Mouse (Mus musculus): ENCODE results near the gene Eif2b2. TPM values are rescaled to one million over a fixed set of nuclear protein-coding genes. Genes with fewer than 3 reads are reported as not detected.

Gene Eif2b2
- polyA plus RNA-seq, 1 experiment from 2014 or later = 98.9 TPM

- under 1% methylated on average over 35 of the region's 35 CpGs for WGBS
- H3K27me3 ChIP-seq (ENCODE audit: control insufficient read depth, insufficient read depth, low read length) = no peaks in the 10 kb centered on the region
- peak within 1 kb of the TSS; percentile 84 for H3K27ac ChIP-seq (ENCODE audit: low read depth, low read length)
- H3K9ac ChIP-seq (ENCODE audit: low read length) = peak within 1 kb of the TSS; percentile 78
- peaks cover 4% of the 10 kb centered on the region; the same call in 1 of the 2 replicates for H3K36me3 ChIP-seq (ENCODE audit: control insufficient read depth, insufficient read depth, low read length)
- no peaks in the 10 kb centered on the region for H3K9me3 ChIP-seq (ENCODE audit: control insufficient read depth, low read length)
- DNase-seq (ENCODE audit: low spot score) = peak; percentile 91
- peak within 1 kb of the TSS; percentile 63 for H3K4me2 ChIP-seq (ENCODE audit: low read depth, low read length, severe bottlenecking)
- ATAC-seq (replicated peaks; ENCODE audit: low FRiP score) = peak; percentile 96
- H3K4me3 ChIP-seq (ENCODE audit: low read depth, low read length) = peak within 1 kb of the TSS; percentile 52
- H3K4me1 ChIP-seq (replicated peaks; ENCODE audit: control insufficient read depth, insufficient read depth, low read length) = no peaks in the 10 kb centered on the region; the same call in 1 of the 2 replicates
Measured at GRCm38 (mm10) chr12:85270319-85270718, 51.0 kb downstream of the Eif2b2 start, which contains the start of gene Mlh3. TSS of gene Mlh3 (minus strand) at chr12:85270599.

DNA sequence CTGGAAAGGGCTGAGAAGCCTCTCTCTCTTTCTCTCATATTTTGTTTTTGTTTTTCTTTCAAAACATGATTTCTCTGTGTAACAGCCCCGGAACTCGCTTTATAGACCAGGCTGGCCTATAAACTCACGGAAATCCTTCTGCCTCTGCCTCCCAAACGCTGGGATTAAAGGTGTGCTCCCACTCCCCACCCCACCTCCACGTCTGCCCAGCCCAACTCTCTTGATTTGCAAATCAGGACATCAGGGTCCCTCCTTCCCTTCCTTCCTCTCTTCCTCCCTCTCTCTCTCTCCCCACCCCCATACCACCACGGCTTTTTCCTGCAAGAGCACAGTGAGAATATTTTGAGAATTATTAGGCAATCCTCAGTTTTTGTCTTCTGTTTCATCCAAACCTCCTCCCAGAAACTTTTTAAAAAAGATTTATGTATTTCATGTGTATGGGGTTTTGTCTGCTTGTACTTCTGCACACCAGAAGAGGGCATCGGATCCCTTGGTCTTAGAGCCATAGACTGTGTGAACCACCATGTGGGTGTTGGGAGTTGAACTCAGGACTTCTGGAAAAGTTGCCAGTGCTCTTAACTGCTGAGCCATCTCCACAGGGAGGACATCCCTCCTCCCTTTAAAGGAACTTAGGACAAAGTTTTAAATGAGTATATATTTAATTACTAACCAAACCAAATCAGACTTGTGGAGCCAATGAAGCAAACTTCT lies 52.0 kb downstream of the Eif2b2 start:
- DNase-seq (ENCODE audit: low spot score) (no peak), ATAC-seq (replicated peaks; ENCODE audit: low FRiP score) (no peak)
- 80% methylated on average over 7 of the region's 7 CpGs for WGBS
- Histone ChIP-seq H3K27me3 (ENCODE audit: control insufficient read depth, insufficient read depth, low read length) (no peaks in the 10 kb centered on the region), H3K4me1 (replicated peaks; ENCODE audit: control insufficient read depth, insufficient read depth, low read length) (no peaks in the 10 kb centered on the region; the same call in 1 of the 2 replicates), H3K4me3 (ENCODE audit: low read depth, low read length) (no peak overlapping the region), H3K9ac (ENCODE audit: low read length) (no peak overlapping the region), H3K36me3 (ENCODE audit: control insufficient read depth, insufficient read depth, low read length) (peaks cover 4% of the 10 kb centered on the region; the same call in 1 of the 2 replicates), H3K27ac (ENCODE audit: low read depth, low read length) (no peak overlapping the region), H3K4me2 (ENCODE audit: low read depth, low read length, severe bottlenecking) (no peak overlapping the region), H3K9me3 (ENCODE audit: control insufficient read depth, low read length) (no peaks in the 10 kb centered on the region)

DNA sequence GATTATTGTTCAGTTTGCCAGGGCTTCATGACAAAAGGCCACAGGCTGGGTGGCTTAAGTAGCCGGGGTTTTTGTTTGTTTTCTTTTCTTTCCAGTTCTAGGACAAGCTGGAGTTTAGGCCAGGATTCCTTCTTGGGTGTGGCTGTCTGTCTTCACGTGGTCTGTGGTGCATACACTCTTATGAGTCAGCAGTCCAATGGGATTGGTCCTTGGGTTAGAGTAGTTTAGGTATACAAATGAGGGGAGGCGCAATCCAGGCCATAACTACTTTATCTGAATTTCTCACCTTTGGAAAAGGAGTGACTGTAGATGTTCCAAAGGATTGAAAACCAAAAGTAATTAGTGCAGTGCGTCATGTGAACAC lies 52.5 kb downstream of the Eif2b2 start:
- 80% methylated on average over 4 of the region's 4 CpGs for WGBS
- no peaks in the 10 kb centered on the region for H3K9me3 ChIP-seq (ENCODE audit: control insufficient read depth, low read length)
- H3K4me2 ChIP-seq (ENCODE audit: low read depth, low read length, severe bottlenecking) = no peak overlapping the region
- no peak overlapping the region for H3K9ac ChIP-seq (ENCODE audit: low read length)
- H3K4me1 ChIP-seq (replicated peaks; ENCODE audit: control insufficient read depth, insufficient read depth, low read length) = no peaks in the 10 kb centered on the region; the same call in 1 of the 2 replicates
- peaks cover 4% of the 10 kb centered on the region; the same call in 1 of the 2 replicates for H3K36me3 ChIP-seq (ENCODE audit: control insufficient read depth, insufficient read depth, low read length)
- no peak for DNase-seq (ENCODE audit: low spot score)
- no peaks in the 10 kb centered on the region for H3K27me3 ChIP-seq (ENCODE audit: control insufficient read depth, insufficient read depth, low read length)
- no peak for ATAC-seq (replicated peaks; ENCODE audit: low FRiP score)
- no peak overlapping the region for H3K27ac ChIP-seq (ENCODE audit: low read depth, low read length)
- no peak overlapping the region for H3K4me3 ChIP-seq (ENCODE audit: low read depth, low read length)

DNA sequence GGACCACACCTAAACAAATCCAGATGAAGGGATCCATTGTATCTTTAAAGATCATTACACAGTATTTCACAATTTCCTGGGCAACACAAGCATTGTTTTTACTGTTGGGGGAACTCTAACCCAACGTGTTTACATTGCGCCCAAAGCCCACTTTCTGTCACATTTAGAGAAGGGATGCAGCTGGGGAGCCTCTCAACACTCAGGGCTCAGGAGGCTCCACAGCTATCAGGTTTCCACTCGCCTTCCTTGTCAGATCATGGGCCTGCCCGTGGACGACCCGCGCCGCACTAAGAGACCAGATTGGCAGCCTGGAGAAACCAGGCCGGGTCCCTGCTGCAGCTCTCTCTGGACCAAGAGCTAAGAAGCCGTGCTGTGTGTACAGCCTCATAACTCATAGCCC lies 54.2 kb downstream of the Eif2b2 start:
- WGBS = 79% methylated on average over 10 of the region's 10 CpGs
- DNase-seq (ENCODE audit: low spot score) = no peak
- H3K4me2 ChIP-seq (ENCODE audit: low read depth, low read length, severe bottlenecking) = no peak overlapping the region
- no peak overlapping the region for H3K4me3 ChIP-seq (ENCODE audit: low read depth, low read length)
- H3K9me3 ChIP-seq (ENCODE audit: control insufficient read depth, low read length) = no peaks in the 10 kb centered on the region
- H3K27ac ChIP-seq (ENCODE audit: low read depth, low read length) = no peak overlapping the region
- peaks cover 4% of the 10 kb centered on the region; the same call in 1 of the 2 replicates for H3K36me3 ChIP-seq (ENCODE audit: control insufficient read depth, insufficient read depth, low read length)
- no peak for ATAC-seq (replicated peaks; ENCODE audit: low FRiP score)
- no peak overlapping the region for H3K9ac ChIP-seq (ENCODE audit: low read length)
- H3K4me1 ChIP-seq (replicated peaks; ENCODE audit: control insufficient read depth, insufficient read depth, low read length) = no peaks in the 10 kb centered on the region; the same call in 1 of the 2 replicates
- H3K27me3 ChIP-seq (ENCODE audit: control insufficient read depth, insufficient read depth, low read length) = no peaks in the 10 kb centered on the region

Small RNAs within 50 kb of the gene (microRNA-seq; reads per million reads assigned to microRNA genes)
- not detected for gene Mir6938 (ENCODE audit: insufficient number of aligned reads)

Other genes starting within 250 kb of the Eif2b2 start
- 141 and 148 TPM in 2 replicates for gene Fcf1, start 248.6 kb upstream of the Eif2b2 start, polyA plus RNA-seq (2014; fragmentation: Nextera tagmentation; extraction: Ambion mirVana)
- gene Arel1, start 248.6 kb upstream of the Eif2b2 start, polyA plus RNA-seq (2014; fragmentation: Nextera tagmentation; extraction: Ambion mirVana) = 25.1 and 29.3 TPM in 2 replicates
- gene Ylpm1, start 223.2 kb upstream of the Eif2b2 start, polyA plus RNA-seq (2014; fragmentation: Nextera tagmentation; extraction: Ambion mirVana) = 46.8 and 55.5 TPM in 2 replicates
- gene Prox2, start 108.7 kb upstream of the Eif2b2 start, polyA plus RNA-seq (2014; fragmentation: Nextera tagmentation; extraction: Ambion mirVana) = 2.5 and 3.5 TPM in 2 replicates
- 118 TPM in 2 replicates for gene Dlst, start 108.6 kb upstream of the Eif2b2 start, polyA plus RNA-seq (2014; fragmentation: Nextera tagmentation; extraction: Ambion mirVana)
- 1.9 and 2.8 TPM in 2 replicates for gene Rps6kl1, start 68.2 kb upstream of the Eif2b2 start, polyA plus RNA-seq (2014; fragmentation: Nextera tagmentation; extraction: Ambion mirVana)
- 3.1 and 3.7 TPM in 2 replicates for gene Pgf, start 41.7 kb upstream of the Eif2b2 start, polyA plus RNA-seq (2014; fragmentation: Nextera tagmentation; extraction: Ambion mirVana)
- gene Mlh3, start 51.1 kb downstream of the Eif2b2 start, polyA plus RNA-seq (2014; fragmentation: Nextera tagmentation; extraction: Ambion mirVana) = 8.7 and 9.8 TPM in 2 replicates
- 53.6 and 61.9 TPM in 2 replicates for gene Acyp1, start 69.0 kb downstream of the Eif2b2 start, polyA plus RNA-seq (2014; fragmentation: Nextera tagmentation; extraction: Ambion mirVana)
- 1.2 and 1.8 TPM in 2 replicates for gene Zc2hc1c, start 69.1 kb downstream of the Eif2b2 start, polyA plus RNA-seq (2014; fragmentation: Nextera tagmentation; extraction: Ambion mirVana)
- gene Nek9, start 119.9 kb downstream of the Eif2b2 start, polyA plus RNA-seq (2014; fragmentation: Nextera tagmentation; extraction: Ambion mirVana) = 13.8 and 14.0 TPM in 2 replicates
- gene Tmed10, start 155.4 kb downstream of the Eif2b2 start, polyA plus RNA-seq (2014; fragmentation: Nextera tagmentation; extraction: Ambion mirVana) = 229 and 244 TPM in 2 replicates

All from forebrain, embryonic 11.5 days (tissue).